Mouse (Mus musculus) urinary bladder, postnatal 10 days (tissue): ENCODE results near the gene Clk2.
"Not testable (repeated sequence)": the region's sequence is repeated elsewhere in the genome, so short reads cannot be mapped to it uniquely, and the experiment has no call there.

ENCODE experiments used
- DNase-seq: peaks from one replicate; pipeline ENCODE4 v3.0.0; 2022; ENCODE audit warnings: low spot score

Gene Clk2

GRCm38 (mm10) chr3:89190436-89190835 lies 25.8 kb downstream of the Clk2 start:
- DNase-seq, result no peak

- no peak for DNase-seq
Observed at GRCm38 (mm10) chr3:89193351-89193750, 28.8 kb downstream of the Clk2 start.

- DNase-seq, result no peak
Observed at GRCm38 (mm10) chr3:89193853-89194252, 29.3 kb downstream of the Clk2 start.

GRCm38 (mm10) chr3:89195979-89196877 lies 31.6 kb downstream of the Clk2 start:
- peak; percentile 43 for DNase-seq

GRCm38 (mm10) chr3:89199839-89200238 lies 35.2 kb downstream of the Clk2 start:
- no peak for DNase-seq

GRCm38 (mm10) chr3:89202253-89203141 lies 37.9 kb downstream of the Clk2 start, which contains the start of gene Gba:
Gene Gba, plus strand, starts transcription at chr3:89202928.
- DNase-seq, result no peak

- DNase-seq, result no peak
Observed at GRCm38 (mm10) chr3:89203142-89203514, 38.5 kb downstream of the Clk2 start.

GRCm38 (mm10) chr3:89206079-89206478 lies 41.5 kb downstream of the Clk2 start:
- no peak for DNase-seq

GRCm38 (mm10) chr3:89206695-89207094 lies 42.1 kb downstream of the Clk2 start:
- DNase-seq, result no peak

GRCm38 (mm10) chr3:89208075-89208657 lies 43.6 kb downstream of the Clk2 start:
- no peak for DNase-seq

- no peak for DNase-seq
Observed at GRCm38 (mm10) chr3:89208736-89209135, 44.1 kb downstream of the Clk2 start.

GRCm38 (mm10) chr3:89209731-89210130 lies 45.1 kb downstream of the Clk2 start:
- DNase-seq, result no peak

GRCm38 (mm10) chr3:89210162-89210561 lies 45.6 kb downstream of the Clk2 start:
- DNase-seq, result no peak

GRCm38 (mm10) chr3:89210731-89211130 lies 46.1 kb downstream of the Clk2 start:
- DNase-seq, result no peak

GRCm38 (mm10) chr3:89213803-89214530 lies 49.4 kb downstream of the Clk2 start:
- peak; percentile 65 for DNase-seq

- no peak for DNase-seq
Observed at GRCm38 (mm10) chr3:89214681-89215411, 50.3 kb downstream of the Clk2 start, which contains the start of gene Thbs3. Gene Thbs3, plus strand, starts transcription at chr3:89215180.

GRCm38 (mm10) chr3:89215853-89216252 lies 51.3 kb downstream of the Clk2 start:
- no peak for DNase-seq

- DNase-seq, result not testable (repeated sequence)
Observed at GRCm38 (mm10) chr3:89216407-89216806, 51.8 kb downstream of the Clk2 start.

GRCm38 (mm10) chr3:89218271-89218670 lies 53.7 kb downstream of the Clk2 start:
- DNase-seq, result no peak

GRCm38 (mm10) chr3:89219546-89219945 lies 55.0 kb downstream of the Clk2 start:
- DNase-seq, result no peak

GRCm38 (mm10) chr3:89221167-89221566 lies 56.6 kb downstream of the Clk2 start:
- DNase-seq, result no peak
